Mouse (Mus musculus) brown adipose tissue, adult 24 weeks (tissue): Measurements from ENCODE around the gene Opn3. TPM values are rescaled to one million over a fixed set of nuclear protein-coding genes. Genes with fewer than 3 reads are reported as not detected.
A peak's percentile ranks its signal among the peaks of the same experiment; 100 is the strongest.

ENCODE experiments used
- H3K27ac ChIP-seq: fragments of 200-500 bp; replicated peaks from 2 replicates; pipeline ENCODE4 v1.5.1; 2012; ENCODE audit warnings: low read depth, mild to moderate bottlenecking, low read length
- H3K4me1 ChIP-seq: fragments of 200-500 bp; 2 replicates; pipeline ENCODE4 v1.6.1; 2012; ENCODE audit warnings: low read length, mixed read lengths; ENCODE audit not compliant: control insufficient read depth, insufficient read depth, insufficient read length
- H3K4me3 ChIP-seq: fragments of 200-500 bp; 2 replicates; pipeline ENCODE4 v1.5.1; 2012; ENCODE audit warnings: low read depth, mild to moderate bottlenecking, low read length, moderate library complexity; ENCODE audit not compliant: insufficient read depth
- polyA plus RNA-seq: library from polyadenylated mRNA; stranded (reverse); fragments of >200 nt; gene quantifications from 2 replicates; pipeline ENCODE4 v1.2.4, GENCODE M21; 2012; ENCODE audit not compliant: missing spikeins, insufficient read depth, insufficient read length

The Opn3 gene
- polyA plus RNA-seq, result 1.7 and 1.8 TPM in 2 replicates

DNA sequence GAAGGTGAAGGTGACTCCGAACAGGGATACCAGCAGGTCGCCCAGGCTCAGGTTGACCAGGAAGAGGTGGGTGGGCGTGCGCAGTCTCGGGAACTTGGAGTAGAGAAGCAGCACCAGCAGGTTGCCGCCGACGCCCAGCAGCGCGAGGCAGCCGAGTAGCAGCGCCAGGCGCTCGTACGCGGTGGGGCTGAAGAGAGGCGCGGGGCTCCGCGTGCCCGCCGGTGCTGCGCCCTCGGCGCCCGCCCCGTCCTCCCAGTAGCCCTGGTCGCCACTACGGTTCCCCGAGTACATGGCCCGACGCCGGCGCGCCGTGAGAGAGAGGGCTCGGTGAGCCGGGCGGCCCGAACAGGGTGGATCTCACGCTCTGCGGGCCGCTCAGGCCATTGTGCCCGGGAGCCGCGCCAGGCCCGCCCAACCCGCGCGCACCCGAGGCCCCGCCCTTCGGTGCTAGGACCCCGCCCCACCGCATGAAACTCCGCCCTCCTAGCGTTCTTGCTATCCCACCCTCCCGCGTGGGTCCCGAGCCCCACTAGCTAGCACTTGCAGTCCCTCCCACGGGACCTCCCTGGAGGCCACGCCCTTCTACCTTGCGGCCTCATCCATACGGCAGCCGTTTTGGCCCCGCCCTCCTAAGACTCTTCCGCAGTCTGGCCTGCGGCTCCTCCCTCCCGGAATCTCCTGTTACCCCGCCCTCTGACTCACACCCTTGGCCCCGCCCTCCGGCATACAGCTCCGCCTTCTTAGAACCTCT is at the start of gene Opn3, which contains the start of gene Chml:
Gene Opn3 (minus strand): TSS at position 531 of the 751 bp plus-strand sequence.
Gene Chml (minus strand): TSS at position 656 of the 751 bp plus-strand sequence.
- no peaks in the 10 kb centered on the region for H3K4me1 ChIP-seq
- H3K27ac ChIP-seq, result no peak within 1 kb of the TSS
- H3K4me3 ChIP-seq, result peak within 1 kb of the TSS; percentile 81

- Histone ChIP-seq H3K4me1 (no peaks in the 10 kb centered on the region), H3K4me3 (no peak overlapping the region), H3K27ac (no peak overlapping the region)
Measured at GRCm38 (mm10) chr1:175725771-175726170, 33.2 kb upstream of the Opn3 start.

GRCm38 (mm10) chr1:175716832-175717231 is 24.3 kb upstream of the Opn3 start:
- H3K4me1 ChIP-seq, result no peaks in the 10 kb centered on the region; the same call in 1 of the 2 replicates
- no peak overlapping the region for H3K27ac ChIP-seq
- no peak overlapping the region for H3K4me3 ChIP-seq

GRCm38 (mm10) chr1:175712338-175712909 is 19.8 kb upstream of the Opn3 start:
- Histone ChIP-seq H3K4me3 (no peak overlapping the region), H3K4me1 (no peaks in the 10 kb centered on the region; the same call in 1 of the 2 replicates), H3K27ac (no peak overlapping the region)

DNA sequence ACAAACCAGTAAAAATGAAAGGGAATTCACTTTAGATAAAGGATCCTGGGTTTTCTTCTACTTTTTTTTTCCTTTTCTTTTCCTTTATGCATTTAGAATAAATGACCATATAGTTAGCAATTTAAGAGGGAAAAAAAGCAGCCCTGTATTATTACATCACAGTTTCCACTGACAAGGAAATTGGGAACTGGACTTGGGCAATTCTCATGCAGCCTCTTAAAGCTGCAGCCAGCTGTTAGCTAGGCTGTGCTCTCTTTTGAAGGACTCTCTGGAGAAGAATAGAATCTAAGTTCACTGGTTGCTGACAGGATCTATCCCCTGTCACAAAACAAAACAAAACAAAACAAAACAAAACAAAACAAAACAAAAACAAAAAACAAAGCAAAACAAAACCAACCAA is 15.4 kb upstream of the Opn3 start:
- Histone ChIP-seq H3K4me1 (no peaks in the 10 kb centered on the region; the same call in 1 of the 2 replicates), H3K27ac (no peak overlapping the region), H3K4me3 (no peak overlapping the region)

GRCm38 (mm10) chr1:175707599-175707998 is 15.0 kb upstream of the Opn3 start:
- Histone ChIP-seq H3K4me3 (no peak overlapping the region), H3K27ac (no peak overlapping the region), H3K4me1 (no peaks in the 10 kb centered on the region; the same call in 1 of the 2 replicates)

DNA sequence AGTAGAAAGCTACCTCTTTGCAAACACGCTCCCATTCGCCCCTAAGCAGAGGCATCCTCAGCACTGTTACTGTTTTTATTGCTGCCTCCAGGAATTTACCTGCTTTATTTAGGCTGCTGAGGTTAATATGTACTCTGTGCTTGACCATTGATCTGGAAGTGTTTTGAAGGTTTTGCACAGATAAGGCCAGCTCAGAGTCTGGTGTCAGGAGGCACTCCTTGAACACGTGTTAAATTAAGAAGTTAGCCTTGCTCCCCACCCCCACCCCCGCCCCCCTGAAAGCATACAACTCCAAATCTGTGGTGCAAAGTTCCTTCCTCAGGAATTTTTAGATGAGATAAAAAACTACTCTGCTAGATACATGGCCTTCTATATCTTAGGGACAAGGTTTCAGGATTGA is 8.6 kb upstream of the Opn3 start:
- no peak overlapping the region for H3K4me3 ChIP-seq
- H3K4me1 ChIP-seq, result no peaks in the 10 kb centered on the region
- no peak overlapping the region for H3K27ac ChIP-seq

GRCm38 (mm10) chr1:175699796-175700195 is 7.2 kb upstream of the Opn3 start:
- no peak overlapping the region for H3K4me3 ChIP-seq

GRCm38 (mm10) chr1:175699375-175699774 is 6.8 kb upstream of the Opn3 start:
- Histone ChIP-seq H3K4me3 (no peak overlapping the region), H3K4me1 (no peaks in the 10 kb centered on the region), H3K27ac (no peak overlapping the region)

More at GRCm38 (mm10) chr1:175699796-175700195, 7.2 kb upstream of the Opn3 start:
- Histone ChIP-seq H3K4me1 (no peaks in the 10 kb centered on the region), H3K27ac (no peak overlapping the region)

DNA sequence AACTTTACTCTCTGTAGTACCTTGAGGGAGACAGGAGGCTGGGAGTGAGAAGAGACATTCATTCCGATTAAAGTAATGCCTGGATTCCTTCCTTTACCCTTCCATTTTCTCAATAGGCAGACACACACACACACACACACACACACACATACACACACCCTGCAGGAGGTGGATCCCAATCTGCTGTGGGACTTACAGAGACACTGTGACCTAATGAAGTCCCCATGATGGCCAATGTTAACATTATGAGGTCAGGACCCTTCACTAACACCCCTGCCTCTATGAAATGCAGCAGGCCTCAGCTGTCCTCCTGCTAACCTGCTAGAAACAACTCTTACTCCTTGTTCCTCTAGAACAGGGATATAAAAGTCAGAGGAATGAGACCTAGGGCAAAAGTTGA is 5.7 kb upstream of the Opn3 start, which contains the start of gene Wdr64:
Gene Wdr64 (plus strand): TSS at position 301 of the 400 bp plus-strand sequence.
- H3K27ac ChIP-seq, result no peak within 1 kb of the TSS
- no peaks in the 10 kb centered on the region for H3K4me1 ChIP-seq
- no peak within 1 kb of the TSS for H3K4me3 ChIP-seq

DNA sequence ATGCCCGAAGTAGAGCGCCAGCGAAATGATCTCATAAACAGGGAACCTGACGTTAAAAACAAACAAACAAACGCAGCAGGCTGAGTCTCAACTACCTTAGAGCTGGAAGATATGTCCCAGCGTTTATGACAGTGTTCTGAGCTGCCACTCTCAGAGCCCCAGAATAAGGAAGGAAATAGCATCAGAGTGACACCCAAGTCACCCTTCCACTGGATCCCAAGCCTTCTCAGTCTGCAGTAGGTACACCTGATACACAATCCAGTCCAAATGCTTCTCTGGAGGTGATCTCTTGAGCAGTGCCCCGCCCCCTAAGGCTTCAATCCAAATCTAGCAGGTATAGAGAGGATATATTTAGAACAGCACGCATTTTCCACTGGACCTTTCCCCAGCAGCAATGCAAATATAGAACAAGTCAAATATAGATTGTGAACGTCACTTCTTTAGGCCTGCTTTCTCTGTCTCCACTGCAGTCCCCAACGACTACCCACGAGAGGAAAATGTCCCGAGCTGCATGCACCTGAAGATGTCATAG is 919 bp upstream of the Opn3 start:
- no peaks in the 10 kb centered on the region for H3K4me1 ChIP-seq
- no peak overlapping the region for H3K27ac ChIP-seq
- peak overlapping the region; percentile 65 for H3K4me3 ChIP-seq

- H3K27ac ChIP-seq, result no peak overlapping the region
- peak overlapping the region; percentile 65 for H3K4me3 ChIP-seq
- H3K4me1 ChIP-seq, result no peaks in the 10 kb centered on the region
Measured at GRCm38 (mm10) chr1:175692997-175693361, 403 bp upstream of the Opn3 start.

DNA sequence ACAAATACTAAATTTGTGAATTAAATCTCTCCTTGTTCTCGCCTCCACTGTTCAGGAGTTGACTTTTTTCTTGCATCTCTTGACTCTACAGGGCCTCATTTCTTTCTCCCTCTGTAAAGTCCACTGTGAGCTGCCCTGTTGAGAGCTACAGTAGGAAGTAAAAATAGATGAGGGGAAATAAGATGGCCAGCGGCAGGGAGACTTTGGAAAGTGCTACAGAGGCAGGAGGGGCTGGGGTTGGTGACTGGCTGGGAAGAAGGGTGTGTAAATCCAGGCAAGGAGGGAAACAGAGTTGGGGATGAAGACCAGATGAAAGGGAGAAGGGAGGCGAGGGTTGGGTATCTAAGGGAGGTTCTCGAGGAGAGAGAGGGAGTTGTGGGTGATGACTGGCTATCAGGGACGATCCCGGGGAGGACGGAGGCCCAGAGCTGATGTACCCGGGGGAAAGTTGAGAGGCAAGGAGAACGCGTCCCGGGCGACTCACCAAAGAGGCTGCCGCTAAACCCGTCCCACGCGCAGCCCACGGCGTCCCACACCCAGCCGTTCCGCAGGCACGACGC is 810 bp downstream of the Opn3 start:
- H3K27ac ChIP-seq, result no peak overlapping the region
- peak overlapping the region; percentile 81 for H3K4me3 ChIP-seq
- no peaks in the 10 kb centered on the region for H3K4me1 ChIP-seq

GRCm38 (mm10) chr1:175680995-175681394 is 11.6 kb downstream of the Opn3 start:
- Histone ChIP-seq H3K4me1 (no peaks in the 10 kb centered on the region; the same call in 1 of the 2 replicates), H3K4me3 (no peak overlapping the region), H3K27ac (no peak overlapping the region)

GRCm38 (mm10) chr1:175677459-175677858 is 15.1 kb downstream of the Opn3 start:
- H3K4me1 ChIP-seq, result no peaks in the 10 kb centered on the region
- no peak overlapping the region for H3K4me3 ChIP-seq

More at GRCm38 (mm10) chr1:175677459-175677858, 15.1 kb downstream of the Opn3 start:
- no peak overlapping the region for H3K27ac ChIP-seq
